Comparison of ENCODE assay signal across 11 mouse cellular contexts in genomic region chr9:72614786-72615480, GRCm38 (mm10). TPM values are rescaled to one million over a fixed set of nuclear protein-coding genes. Genes with fewer than 3 reads are reported as not detected.
DNase-seq lines count a peak whose midpoint lies in the region; ATAC-seq and TF ChIP-seq lines count a peak whose summit lies in the region.
"Had no signal": no experiment of that assay in that cellular context is flagged by ENCODE, and none has a peak within 500 bp of the region (broad histone marks: within the 10 kb centered on the region; RNA-seq: fewer than 3 reads in every experiment).

No protein-coding gene starts in this region.

- no peak for DNase-seq in heart, postnatal 0 days (ENCODE audit: low spot score)
- no peak for DNase-seq in heart, adult 11 months
- peak; percentile 36 for DNase-seq in 416B (ENCODE audit: low read depth)
- no peak for DNase-seq in Patski (ENCODE audit: low read depth, low spot score)
- DNase-seq in ovary, adult 18-20 months (ENCODE audit: low spot score), result no peak
- DNase-seq in adrenal gland, postnatal 36 days, result no peak
- DNase-seq in testis, postnatal 10 days (ENCODE audit: low spot score), result no peak
- DNase-seq: heart, postnatal 36 days had no signal

- CTCF ChIA-PET in Patski (lab: Charles Lee), result interaction anchor here (1.1 to 1.2 kb wide), 2 partner anchors 10 to 55 kb away, joined by 3 read pairs; no protein-coding TSS in a partner anchor

- WGBS in heart, postnatal 0 days, result 79% methylated on average over 6 of the region's 6 CpGs
- 65% methylated on average over 6 of the region's 6 CpGs for WGBS in hindbrain, embryonic 16.5 days

- no peak overlapping the region for H3K4me2 ChIP-seq in heart, postnatal 0 days (ENCODE audit: low read depth, low read length)
- no peak overlapping the region for H3K4me2 ChIP-seq in hindbrain, embryonic 16.5 days (ENCODE audit: low read length)
- H3K4me2 ChIP-seq: liver, embryonic 12.5 days had no signal

- H3K9me3 ChIP-seq in heart, postnatal 0 days (replicated peaks; ENCODE audit: control insufficient read depth, low read length), result no peaks in the 10 kb centered on the region
- H3K9me3 ChIP-seq in hindbrain, embryonic 16.5 days (ENCODE audit: control insufficient read depth, low read length), result no peaks in the 10 kb centered on the region
- H3K9me3 ChIP-seq: liver, embryonic 12.5 days had no signal

- peak; percentile 65 for TF ChIP-seq CTCF in heart, postnatal 0 days (IDR thresholded peaks at IDR 0.05; ENCODE audit: low read depth)
- peak; percentile 35 for TF ChIP-seq CTCF in Patski (IDR thresholded peaks at IDR 0.05)

- ATAC-seq in heart, postnatal 0 days (ENCODE audit: insufficient read depth, low read depth), result no peak
- ATAC-seq in Patski, result no peak
- no peak for ATAC-seq in hindbrain, embryonic 16.5 days
- ATAC-seq: liver, embryonic 12.5 days had no signal

- no peaks in the 10 kb centered on the region for H3K27me3 ChIP-seq in heart, postnatal 0 days (ENCODE audit: control insufficient read depth, insufficient read depth, low read length)
- H3K27me3 ChIP-seq in Patski, result no peaks in the 10 kb centered on the region
- H3K27me3 ChIP-seq in hindbrain, embryonic 16.5 days (replicated peaks; ENCODE audit: control insufficient read depth, insufficient read depth, low read length), result no peaks in the 10 kb centered on the region
- H3K27me3 ChIP-seq: liver, embryonic 12.5 days had no signal

- no peak overlapping the region for H3K27ac ChIP-seq in heart, postnatal 0 days (ENCODE audit: low read depth)
- 0 out of 2 replicates have a peak overlapping the region, but pooled peaks have one; percentile 20 for H3K27ac ChIP-seq in hindbrain, embryonic 16.5 days (ENCODE audit: low read depth, low read length)
- H3K27ac ChIP-seq: liver, embryonic 12.5 days had no signal

- in situ Hi-C loops in Patski (cut with MboI; ENCODE audit: low pct_unique_long_range_greater_than_20kb), result no loop called here

- H3K36me3 ChIP-seq in heart, postnatal 0 days (replicated peaks; ENCODE audit: control insufficient read depth, insufficient read depth, low read length), result peaks cover 50% of the 10 kb centered on the region
- peaks cover 24% of the 10 kb centered on the region for H3K36me3 ChIP-seq in hindbrain, embryonic 16.5 days (ENCODE audit: control insufficient read depth, insufficient read depth, low read length)

- no peak for TF ChIP-seq EP300 in heart, postnatal 0 days (IDR thresholded peaks at IDR 0.05; ENCODE audit: low read depth)

- no peak overlapping the region for H3K4me3 ChIP-seq in heart, postnatal 0 days (ENCODE audit: low read depth, low read length)
- no peak overlapping the region for H3K4me3 ChIP-seq in hindbrain, embryonic 16.5 days (ENCODE audit: low read length)
- H3K4me3 ChIP-seq: erythroblast, embryonic 14.5 days; liver, embryonic 12.5 days had no signal

- POLR2A ChIA-PET in Patski (lab: Charles Lee), result no interaction called here

- H3K4me1 ChIP-seq in heart, postnatal 0 days (ENCODE audit: control insufficient read depth, insufficient read depth), result no peaks in the 10 kb centered on the region
- no peaks in the 10 kb centered on the region for H3K4me1 ChIP-seq in hindbrain, embryonic 16.5 days (ENCODE audit: control insufficient read depth, insufficient read depth, low read depth, low read length)

- H3K9ac ChIP-seq in heart, postnatal 0 days (replicated peaks; ENCODE audit: low read depth, low read length), result no peak overlapping the region
- H3K9ac ChIP-seq in hindbrain, embryonic 16.5 days (ENCODE audit: low read depth, low read length), result no peak overlapping the region
- H3K9ac ChIP-seq: liver, embryonic 12.5 days had no signal

RNA-seq across cellular contexts. Expression of gene Nedd4, which starts 47.2 kb away (rescaled TPM):
- total RNA-seq in heart, postnatal 0 days (2014; rRNA removed; ENCODE audit: low replicate concordance), result 444 and 493 TPM in 2 replicates
- 294 and 303 TPM in 2 replicates for polyA plus RNA-seq in heart, postnatal 0 days (2015; fragmentation: Nextera tagmentation; extraction: Ambion mirVana)
- polyA plus RNA-seq in Patski (2021), result 693 TPM
- polyA plus RNA-seq in hindbrain, embryonic 16.5 days (2015; fragmentation: Nextera tagmentation; extraction: Ambion mirVana), result 377 and 405 TPM in 2 replicates
- 100 to 1,000 TPM; 431 to 435 TPM for total RNA-seq in adrenal gland, postnatal 36 days (2021)
